Mouse (Mus musculus) neutrophil, adult 59 days (primary cell): ENCODE data around the gene Gm27021. TPM values are rescaled to one million over a fixed set of nuclear protein-coding genes. Genes with fewer than 3 reads are reported as not detected.

Source experiments
- total RNA-seq, 2 experiments: library from RNA; stranded (reverse); gene quantifications; 1 replicate in 1 of 2; 2 replicates in 1 of 2; pipeline ENCODE4 v1.2.4; 2023

The Gm27021 gene
- total RNA-seq, result not detected

GRCm38 (mm10) chr8:120667561-120668373, at the start of gene Gm27021, which contains the start of gene Cox4i1:
TSS of gene Gm27021 (minus strand) at chr8:120668079.
TSS of gene Cox4i1 (plus strand) at chr8:120668222.

GRCm38 (mm10) chr8:120668374-120668905, 561 bp upstream of the Gm27021 start, which contains the start of gene Emc8:
TSS of gene Emc8 (minus strand) at chr8:120668573.

GRCm38 (mm10) chr8:120647532-120647931, 20.3 kb downstream of the Gm27021 start, which contains the start of gene 1190005I06Rik:
TSS of gene 1190005I06Rik (minus strand) at chr8:120647632.

GRCm38 (mm10) chr8:120588908-120589771, 78.7 kb downstream of the Gm27021 start, which contains the start of gene Gins2:
TSS of gene Gins2 (minus strand) at chr8:120589304.

Other genes with a start within 250 kb of the Gm27021 start
- 10 to 100 TPM; 18.1 to 23.5 TPM for gene Gins2, start 78.8 kb downstream of the Gm27021 start, total RNA-seq
- gene 1190005I06Rik, start 20.4 kb downstream of the Gm27021 start, total RNA-seq, result not detected
- gene Cox4i1, start 143 bp upstream of the Gm27021 start, total RNA-seq, result 100 to 1,000 TPM; 374 to 414 TPM
- gene Emc8, start 494 bp upstream of the Gm27021 start, total RNA-seq, result 10 to 100 TPM; 26.2 to 35.0 TPM
- gene Irf8, start 68.3 kb upstream of the Gm27021 start, total RNA-seq, result 100 to 1,000 TPM; 105 to 159 TPM